Mouse (Mus musculus) small intestine, adult 2 months (tissue): ENCODE results near the gene Abcb11.

ENCODE experiments used
- CTCF ChIP-seq: fragments of 200-500 bp; IDR thresholded peaks from 2 replicates; pipeline ENCODE4 v1.5.1; 2012; ENCODE audit warnings: low read depth, mild to moderate bottlenecking, control low read depth, inconsistent platforms, low read length, moderate library complexity, mixed read lengths; ENCODE audit not compliant: insufficient replicate concordance, insufficient read length; ENCODE audit errors: extremely low read depth
- POLR2A ChIP-seq: fragments of 200-500 bp; IDR thresholded peaks from 2 replicates; pipeline ENCODE4 v1.6.1; 2012; ENCODE audit warnings: low read depth, mild to moderate bottlenecking, control low read depth, inconsistent platforms, low read length, moderate library complexity

GRCm38 (mm10) chr2:69210773-69211172, 131.6 kb downstream of the Abcb11 start, which contains the start of gene G6pc2:
- TF ChIP-seq CTCF (no peak), POLR2A (no peak)
